Mouse (Mus musculus): ENCODE measurements at regions not wholly inside any gene's neighbourhood (a gene's known extent, or its start where the extent isn't known, plus 50 kb on each side); places are given as distances from the start of the nearest gene placed in this dataset.

DNA sequence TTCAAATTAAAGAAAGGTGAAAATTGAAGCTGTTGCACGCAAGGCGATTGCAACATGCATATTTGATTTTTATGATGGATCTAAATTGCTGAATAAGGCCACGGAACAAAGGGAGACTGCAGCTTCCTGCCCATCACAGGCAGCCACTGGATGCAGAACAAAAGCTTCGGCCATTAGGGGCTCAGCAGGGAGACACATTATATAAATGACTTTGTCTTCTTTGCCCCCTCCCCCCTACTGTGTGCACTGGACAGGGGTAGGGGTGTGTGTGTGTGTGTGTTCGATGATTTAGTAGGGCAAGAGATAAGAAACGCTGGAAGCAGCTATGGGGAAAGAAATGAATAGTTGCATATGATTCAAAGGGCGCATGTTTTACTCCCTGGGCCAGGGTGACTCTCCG is 481.2 kb upstream of the Pmfbp1 start:
- DNase-seq (ENCODE audit: low spot score) = no peak

DNA sequence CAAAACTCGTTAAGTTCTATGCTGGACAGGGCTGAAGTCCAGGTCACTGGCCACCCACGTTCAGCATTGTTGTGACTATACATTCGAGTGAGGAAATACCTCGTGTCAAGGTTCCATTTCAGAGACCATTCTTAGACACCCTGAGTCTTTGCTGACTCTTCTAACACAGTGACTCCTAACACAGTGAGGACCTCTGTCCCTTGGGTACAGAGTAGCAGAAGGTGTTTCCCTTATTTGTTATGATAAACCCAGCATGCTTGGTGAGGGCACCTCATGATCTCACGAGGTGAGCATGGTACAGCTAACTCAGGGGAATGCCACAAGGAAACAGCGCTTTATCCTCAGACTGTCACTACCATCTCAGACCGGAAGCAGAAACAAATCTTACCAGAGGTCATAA is 480.2 kb upstream of the Pmfbp1 start:
- DNase-seq (ENCODE audit: low spot score) = no peak

DNA sequence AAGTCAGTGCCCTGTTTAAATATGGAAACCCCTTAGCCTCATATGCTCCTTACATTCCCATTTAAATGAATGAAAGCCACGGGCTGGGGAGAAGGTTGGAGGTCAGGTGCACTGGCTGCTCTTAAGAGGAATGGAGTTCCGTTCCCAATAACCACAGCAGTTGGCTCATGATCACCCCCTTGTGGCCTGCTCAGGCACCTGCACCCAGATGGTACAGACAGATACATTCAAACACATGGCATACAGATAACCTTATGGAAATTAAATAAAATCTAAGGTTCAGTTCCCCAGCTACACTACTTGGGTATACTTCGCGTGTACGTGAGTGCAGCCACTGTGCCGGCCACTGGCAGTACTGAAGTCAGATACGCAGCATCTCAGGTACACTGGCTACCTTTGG is 479.1 kb upstream of the Pmfbp1 start:
- no peak for DNase-seq (ENCODE audit: low spot score)

DNA sequence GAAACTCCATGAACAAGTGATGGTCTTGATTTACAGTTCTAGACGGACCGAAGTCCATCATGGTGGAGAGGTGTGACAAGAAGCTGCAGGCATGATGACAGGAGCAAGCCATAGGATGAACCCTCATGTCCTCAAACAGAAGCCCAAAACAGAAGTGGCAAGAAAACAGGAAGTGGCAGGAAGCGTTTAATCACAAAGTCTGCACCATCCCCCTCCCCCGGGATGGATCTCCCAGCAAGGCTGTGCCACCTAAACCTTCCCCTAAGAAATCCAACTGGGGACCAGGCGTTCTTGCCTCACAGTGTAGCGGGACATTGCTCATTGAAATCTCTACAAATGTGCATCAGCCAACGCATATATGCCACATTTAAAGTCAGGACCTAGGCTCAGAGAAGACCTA is 474.3 kb upstream of the Pmfbp1 start:
- no peak for DNase-seq (ENCODE audit: low spot score)

DNA sequence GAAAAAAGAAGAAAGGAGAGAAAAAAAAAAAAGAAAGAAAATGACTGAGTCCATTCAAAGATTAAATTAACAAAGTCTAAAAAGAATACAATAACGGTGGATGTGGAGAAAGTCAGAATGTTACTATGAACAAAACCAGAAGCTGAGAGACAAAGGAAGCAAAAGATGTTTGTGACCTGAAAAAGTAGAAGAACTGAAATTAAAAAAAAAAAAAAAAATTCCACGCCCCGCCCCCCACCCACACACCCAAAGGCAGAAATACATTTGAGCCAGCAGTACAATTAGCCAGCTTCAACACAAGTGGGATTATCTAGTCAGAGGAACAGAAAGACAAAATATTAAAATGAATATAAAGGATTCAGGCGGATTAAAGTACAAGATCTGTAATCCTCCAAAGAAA is 473.7 kb upstream of the Pmfbp1 start:
- no peak for DNase-seq (ENCODE audit: low spot score)

DNA sequence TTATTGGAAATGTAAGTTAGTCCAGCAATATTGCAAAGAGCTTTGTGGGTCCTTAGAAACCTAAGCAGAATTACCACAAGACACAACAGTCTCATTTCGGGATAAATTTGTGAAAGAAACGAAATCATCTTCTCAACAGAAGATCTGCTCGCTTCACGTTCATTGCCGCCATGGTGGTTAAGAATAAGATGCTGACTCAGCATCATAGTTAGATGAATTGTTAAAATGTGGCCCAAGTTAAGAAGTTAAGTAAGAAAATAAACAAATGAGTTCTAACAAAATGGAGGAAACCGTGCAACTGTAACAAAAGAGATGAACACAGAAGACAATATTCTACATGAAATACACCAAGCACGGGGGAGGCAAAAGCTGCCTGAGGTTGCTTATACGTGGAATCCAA is 465.9 kb upstream of the Pmfbp1 start:
- DNase-seq (ENCODE audit: low spot score) = no peak

DNA sequence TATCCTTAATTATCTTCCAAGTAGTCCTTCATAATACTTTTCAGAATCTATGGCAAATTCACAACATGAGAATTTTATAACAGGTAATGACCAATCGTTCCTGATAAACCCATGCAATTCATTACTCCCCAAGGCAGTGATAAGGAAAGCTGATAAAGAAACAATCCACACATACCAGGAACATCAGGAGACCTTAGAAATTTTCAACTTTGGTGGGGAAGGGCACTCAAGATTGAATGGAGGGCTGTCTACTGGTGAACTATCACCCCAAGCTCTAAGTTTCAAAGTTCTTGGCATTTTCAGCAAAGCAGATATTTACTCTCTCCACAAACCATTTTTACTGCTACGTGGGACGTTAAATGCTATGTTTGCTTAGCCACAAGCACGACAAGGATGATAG is 440.2 kb upstream of the Pmfbp1 start:
- no peak for DNase-seq (ENCODE audit: low spot score)

DNA sequence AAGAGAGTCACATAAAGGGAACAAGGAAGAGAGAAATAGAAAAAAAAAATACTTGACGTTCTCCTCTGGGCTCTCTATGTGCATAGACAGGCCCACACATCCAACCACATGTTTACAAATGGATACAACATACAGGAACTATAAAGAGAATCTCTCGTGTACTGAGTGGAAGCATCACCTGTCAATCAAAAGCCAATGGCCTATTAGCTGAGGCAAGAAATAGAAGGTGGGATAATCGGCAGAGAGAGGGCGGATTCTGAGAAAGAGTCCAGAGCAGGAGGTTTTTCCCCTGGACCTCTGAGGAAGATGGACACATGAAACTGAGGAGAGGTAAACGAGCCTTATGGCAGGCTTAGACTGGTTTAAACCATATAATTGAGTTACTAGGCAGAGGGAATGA is 434.7 kb upstream of the Pmfbp1 start:
- no peak for DNase-seq (ENCODE audit: low spot score)

DNA sequence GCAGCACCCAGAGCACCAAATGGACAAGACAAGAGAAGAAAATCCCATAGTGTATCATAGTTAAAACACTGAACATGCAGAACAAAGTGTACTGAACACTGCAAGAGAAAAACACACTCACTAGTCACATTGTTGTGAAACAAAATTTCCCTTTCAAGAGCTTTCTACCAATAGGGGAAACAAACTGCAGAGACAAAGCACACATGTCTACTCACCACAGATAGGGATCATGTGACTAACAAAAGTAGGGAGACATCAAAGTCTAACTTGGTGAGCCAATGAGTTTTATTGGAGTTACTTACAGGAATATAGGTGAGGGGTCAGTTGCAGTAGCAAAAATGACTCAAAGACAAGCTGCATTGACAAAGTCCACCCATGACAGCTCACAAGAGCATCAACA is 431.5 kb upstream of the Pmfbp1 start:
- no peak for DNase-seq (ENCODE audit: low spot score)

DNA sequence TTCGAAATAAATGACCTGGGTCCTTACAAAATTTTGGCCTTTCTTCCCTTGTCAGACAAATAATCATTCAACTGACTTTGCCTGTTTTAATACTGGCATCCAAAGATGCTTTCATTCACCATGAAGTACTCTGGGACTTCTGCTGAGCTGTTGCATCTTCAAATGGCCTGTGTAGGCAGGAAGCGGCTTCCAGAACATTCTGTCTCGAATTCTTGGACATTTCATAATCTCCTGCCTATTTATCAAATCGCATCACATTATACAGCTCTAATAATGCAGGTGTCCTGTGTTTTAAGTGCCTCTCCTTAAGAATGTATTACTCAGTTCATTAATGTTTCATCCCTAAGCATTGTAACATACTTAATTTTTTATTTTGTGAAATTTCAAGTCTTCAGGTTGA is 420.1 kb upstream of the Pmfbp1 start:
- no peak for DNase-seq (ENCODE audit: low spot score)

DNA sequence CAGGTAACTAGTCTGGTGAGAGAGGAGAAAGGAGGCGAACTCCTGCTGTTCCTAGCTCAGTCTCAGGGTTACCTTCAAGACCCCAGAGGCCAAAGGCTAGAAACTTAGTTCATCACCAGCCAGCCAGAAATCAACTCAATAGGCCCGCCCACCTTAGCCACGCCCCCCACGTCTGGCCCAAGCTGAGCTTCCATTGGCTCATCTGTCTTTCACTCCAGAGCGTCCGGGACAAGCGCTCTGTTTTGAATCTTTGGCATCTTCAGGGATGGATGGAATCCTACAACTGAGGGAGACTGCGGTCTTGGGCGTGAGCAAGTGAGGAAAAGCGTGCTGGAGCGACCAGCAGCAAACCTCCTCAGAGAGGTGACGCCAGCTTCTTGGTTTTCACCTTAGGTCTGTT is 418.8 kb upstream of the Pmfbp1 start:
- no peak for DNase-seq (ENCODE audit: low spot score)

DNA sequence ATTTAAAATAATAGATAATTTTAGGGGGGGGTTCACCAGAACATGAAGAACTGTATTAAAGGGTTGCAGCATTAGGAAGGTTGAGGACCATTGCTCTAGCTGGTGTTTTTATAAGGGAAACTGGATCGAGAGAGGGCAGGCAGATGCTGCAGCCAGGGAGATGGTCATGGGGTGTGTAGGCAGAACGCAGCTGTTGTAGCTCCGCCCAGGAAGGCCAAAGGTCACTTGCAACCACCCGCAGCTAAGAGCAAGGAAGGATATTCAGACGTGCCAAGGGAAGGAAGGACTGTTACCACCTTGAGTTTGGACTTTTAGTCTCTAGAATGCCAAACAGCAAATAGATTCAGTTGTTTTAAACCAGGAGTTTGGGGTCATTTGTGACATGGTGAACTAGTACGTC is 414.6 kb upstream of the Pmfbp1 start:
- DNase-seq (ENCODE audit: low spot score) = no peak

DNA sequence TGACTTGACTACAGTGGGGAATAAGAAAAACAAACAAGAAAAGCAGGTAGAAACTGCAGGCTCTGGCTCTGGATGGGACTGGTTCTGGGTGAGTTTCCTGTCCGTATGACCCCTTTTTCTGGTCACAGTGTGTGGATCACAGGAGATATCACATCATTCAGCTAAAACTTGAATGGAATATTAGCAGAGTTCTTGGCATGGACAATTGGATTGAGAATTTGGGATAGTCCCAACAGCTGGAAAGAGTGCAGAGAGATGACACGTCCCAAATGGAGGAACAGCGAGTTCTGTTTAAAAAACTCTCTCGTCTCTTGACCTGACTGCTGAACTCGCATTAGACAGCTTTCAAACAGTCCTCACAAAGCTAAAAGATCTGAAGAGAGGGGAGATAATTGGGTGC is 412.5 kb upstream of the Pmfbp1 start:
- DNase-seq (ENCODE audit: low spot score) = no peak

DNA sequence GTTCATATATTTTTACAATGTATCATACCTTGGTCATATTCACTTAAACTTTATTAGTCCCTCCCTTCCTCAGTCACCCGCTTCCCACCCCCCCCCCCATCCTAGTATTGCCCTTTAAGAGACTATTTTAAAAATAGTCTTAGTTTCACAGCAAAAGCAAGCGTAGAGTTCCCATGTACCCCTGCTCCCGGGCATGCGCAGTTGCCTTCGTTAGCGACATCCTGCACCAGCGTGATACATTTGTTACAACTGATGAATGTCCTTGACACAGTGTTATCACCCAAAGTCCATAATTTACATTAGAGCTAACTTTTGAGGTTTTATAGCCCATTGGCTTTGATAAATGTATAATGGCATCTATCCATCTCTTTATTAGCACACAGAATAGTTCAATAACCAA is 408.7 kb upstream of the Pmfbp1 start:
- no peak for DNase-seq (ENCODE audit: low spot score)

DNA sequence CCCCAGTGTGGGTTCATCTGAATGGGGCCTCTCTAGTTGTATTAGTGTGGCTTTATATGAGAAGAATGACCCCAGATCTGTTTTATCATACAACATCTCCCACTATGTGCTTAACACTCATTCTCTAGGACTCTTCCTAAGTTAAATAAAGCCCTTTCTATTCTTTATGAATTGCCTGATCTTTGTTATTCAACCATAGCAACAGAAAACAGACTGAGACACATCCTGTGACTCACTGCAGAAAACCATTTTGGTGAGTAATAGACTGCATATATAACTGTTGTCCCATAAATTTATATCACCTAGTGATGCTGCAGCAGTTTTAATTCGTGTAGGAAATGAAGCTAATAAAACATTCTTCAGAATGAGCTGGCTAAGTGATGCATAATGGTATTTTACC is 406.0 kb upstream of the Pmfbp1 start:
- no peak for DNase-seq (ENCODE audit: low spot score)

DNA sequence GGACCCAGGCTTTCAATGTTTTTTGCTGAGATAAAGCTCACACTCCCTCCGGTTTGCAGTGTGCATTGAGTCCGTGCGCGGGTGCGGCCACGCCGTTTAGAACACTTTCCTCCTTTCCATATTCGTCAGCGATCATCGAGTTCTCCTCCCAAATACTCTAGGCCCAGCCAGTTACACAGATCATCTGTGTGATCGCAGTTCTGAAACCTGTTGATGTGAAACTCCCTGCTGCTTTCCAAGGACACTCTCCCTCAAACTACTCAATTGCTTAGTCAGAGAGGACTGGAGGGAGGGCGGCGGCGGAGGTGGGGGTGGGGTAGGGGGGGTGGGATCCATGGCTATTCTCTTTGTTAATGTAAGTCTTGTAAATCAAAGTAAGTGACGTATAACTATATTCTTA is 394.2 kb upstream of the Pmfbp1 start:
- no peak for DNase-seq (ENCODE audit: low spot score)

DNA sequence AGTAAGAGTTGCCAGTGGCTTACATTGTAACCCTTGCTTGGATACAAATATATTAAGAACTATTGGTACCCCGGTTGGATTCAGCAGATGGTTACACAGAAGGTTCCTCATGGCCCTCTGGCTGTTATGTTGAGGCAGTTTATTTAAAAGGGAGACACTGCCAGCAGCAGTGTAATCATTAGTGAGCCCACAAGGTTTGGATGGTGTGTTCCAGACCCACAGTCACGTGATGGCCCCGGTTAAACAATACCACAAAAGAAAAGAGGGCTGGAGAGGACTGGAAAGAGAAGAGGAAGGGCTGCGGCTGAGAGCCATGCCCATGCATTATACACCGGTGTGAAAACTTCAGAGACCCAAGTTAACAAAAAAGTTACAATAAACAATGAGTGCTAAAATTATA is 392.4 kb upstream of the Pmfbp1 start:
- no peak for DNase-seq (ENCODE audit: low spot score)

DNA sequence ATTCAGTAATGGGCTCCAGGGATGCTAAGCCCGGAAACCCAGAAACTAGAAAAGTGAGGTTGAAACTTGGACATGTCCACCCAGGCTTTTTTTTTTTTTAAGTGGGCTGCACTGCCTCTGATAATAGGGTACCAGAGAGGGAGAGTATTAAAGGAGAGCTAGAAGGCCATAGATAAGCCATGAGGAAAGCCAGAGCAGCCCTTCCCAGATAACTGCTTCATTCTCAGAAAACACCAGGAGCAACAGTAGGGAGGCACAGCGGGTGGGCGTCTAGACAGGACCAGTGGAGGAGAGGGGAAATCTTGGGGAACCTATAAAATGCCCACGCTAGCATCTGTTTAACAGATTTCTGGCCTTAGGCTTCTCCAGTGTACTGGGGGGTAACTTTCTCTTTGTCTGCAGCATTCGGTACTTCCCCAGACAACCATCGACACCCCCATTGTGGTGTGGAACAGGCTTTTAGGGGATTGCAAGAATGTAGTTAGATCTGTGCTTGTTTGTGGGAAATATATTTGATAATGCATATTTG is 389.0 kb upstream of the Pmfbp1 start:
- no peak for DNase-seq (ENCODE audit: low spot score)

DNA sequence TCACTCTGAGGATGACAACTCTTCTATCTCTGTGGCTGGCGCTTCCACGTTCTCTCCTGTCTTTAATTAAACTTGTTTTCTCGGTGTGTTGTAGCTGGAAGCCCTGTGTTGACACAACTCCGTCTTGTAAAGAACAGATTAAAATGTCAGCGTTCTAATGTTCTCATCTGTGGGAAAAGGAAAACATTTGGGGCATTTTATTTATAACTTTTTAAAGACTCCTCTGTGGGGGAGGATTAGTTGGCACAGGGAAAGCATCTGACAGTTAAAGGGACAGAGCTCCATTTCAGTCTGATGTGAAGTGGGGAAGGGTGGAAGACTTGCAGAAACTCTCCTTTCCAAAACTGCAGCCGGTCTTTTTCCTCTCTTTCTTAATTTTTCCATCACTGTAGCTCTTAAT is 388.1 kb upstream of the Pmfbp1 start:
- DNase-seq (ENCODE audit: low spot score) = no peak

DNA sequence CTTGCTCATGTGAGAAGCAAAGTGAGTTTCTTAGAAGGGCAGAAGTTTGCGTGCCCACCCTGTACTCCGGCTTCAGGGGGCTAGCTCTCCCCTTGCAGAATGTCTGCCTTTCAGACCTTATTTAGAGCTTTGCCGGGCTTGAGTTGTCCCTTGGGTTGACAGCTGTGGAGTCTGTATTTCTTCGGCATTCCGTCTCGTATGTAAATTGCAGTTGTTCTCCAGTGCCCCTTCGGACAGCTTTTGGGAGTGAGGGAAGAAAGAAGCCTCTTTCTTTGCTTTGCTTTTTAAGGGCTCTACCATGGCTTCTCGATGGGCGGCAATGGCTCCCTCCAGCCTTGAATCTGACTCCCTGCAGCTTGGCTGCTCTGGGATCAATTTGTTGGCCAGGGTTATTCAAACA is 386.9 kb upstream of the Pmfbp1 start:
- no peak for DNase-seq (ENCODE audit: low spot score)

DNA sequence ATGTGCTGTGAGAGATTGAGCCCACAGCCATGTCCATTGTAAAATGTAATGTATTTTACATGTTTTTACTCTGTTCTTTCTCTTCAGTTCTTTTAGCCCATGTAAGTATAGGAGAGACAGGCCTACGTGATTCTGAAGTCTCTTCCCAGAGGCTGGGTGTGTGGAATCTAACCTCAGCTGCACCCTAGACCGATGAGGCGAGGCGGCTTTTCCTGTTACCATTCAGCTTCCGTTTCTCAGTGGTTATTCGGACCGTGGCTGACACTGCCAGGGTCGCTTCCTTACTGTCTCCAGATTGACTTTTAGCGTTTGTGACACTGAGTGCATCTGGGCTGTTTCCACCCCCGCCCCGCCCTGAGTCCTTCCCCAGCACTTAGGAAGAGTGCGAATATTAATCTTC is 386.1 kb upstream of the Pmfbp1 start:
- DNase-seq (ENCODE audit: low spot score) = no peak

DNA sequence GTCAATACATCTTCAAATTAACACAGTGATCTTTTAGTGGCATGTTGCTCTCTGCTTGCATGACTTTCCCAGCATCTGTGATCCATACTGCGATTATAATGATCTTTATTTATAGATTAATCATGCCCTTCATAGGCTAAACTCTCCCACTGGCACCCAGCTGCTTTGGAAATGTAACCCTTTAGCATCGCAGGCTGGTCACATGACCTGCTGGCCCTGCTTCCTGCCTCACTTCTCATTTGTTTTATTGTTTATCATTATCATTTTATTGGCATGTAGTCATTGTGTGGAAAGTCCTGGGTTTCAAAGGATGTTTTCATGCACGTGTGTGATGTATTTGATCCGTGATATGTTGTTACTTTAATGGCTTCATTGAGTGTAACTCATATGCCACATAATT is 384.4 kb upstream of the Pmfbp1 start:
- no peak for DNase-seq (ENCODE audit: low spot score)

DNA sequence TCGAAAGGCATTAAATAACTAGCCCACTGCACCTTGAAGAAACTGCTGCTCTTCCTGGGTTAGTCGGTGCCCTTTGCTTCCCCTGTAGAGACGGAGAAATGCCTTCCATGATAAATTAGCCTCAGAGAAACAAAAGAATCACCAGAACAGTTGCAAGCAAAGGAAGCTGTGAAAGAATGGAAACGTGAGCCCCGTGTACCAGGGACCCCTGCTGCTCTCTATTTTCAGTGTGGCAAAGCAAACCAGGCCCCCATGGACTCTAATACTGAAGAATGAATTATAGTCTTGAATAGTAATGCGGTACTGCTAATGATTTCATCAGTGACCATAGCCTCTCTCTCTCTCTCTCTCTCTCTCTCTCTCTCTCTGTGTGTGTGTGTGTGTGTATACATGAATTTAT is 372.1 kb upstream of the Pmfbp1 start:
- no peak for DNase-seq (ENCODE audit: low spot score)

DNA sequence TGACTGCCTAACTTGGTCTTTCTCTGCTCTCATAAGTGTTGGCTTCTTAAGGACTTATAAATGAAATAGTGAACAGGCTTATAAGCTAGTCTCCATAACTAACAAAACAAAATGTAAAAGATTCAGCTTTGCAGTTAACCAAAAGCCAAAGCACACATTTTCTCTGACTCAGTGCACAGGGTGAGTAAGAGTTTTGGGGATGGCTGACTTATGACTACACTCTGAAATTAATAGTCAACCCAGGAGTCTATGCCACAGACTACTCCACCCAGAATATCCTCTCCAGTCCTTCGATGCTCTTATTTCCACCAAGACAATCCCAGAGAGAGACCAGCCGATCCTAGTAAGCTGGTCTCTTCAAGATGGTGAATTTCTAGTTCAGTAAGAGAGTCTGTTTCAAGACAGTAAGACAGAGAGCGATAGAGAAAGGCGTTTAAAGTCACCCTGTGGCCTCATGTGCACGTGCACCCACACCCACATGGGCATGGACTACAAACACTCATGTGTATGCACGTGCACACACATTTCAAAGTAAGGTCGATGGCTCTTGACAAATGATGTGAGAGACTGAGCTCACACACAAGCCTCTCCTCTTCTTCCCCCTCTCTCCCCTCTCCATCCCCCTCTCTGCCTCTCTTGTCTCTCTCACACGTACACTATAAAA is 351.2 kb upstream of the Pmfbp1 start:
- DNase-seq (ENCODE audit: low spot score) = no peak

DNA sequence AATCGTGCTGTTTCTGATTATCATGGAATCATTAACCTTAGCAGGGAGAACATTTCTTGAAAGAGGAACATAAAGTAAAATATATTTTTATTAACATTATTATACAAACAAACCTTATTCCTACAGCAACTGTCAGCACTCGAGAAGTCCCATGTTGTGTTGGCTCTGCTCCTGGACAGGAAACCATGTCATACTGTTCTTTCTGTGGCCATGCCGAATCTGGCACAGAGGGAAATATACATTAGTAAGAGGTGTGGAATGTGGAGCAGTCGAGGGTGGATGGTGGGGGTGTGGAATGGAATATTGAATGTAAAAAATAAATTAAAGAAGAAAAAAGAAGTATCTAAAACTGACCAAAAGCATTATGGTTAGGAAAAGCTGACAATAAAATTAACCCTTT is 342.1 kb upstream of the Pmfbp1 start:
- no peak for DNase-seq (ENCODE audit: low spot score)
